In genomic region chr2:172440640-172441005, GRCm38 (mm10) we compare ENCODE assay signal across 8 mouse cellular contexts. TPM values are rescaled to one million over a fixed set of nuclear protein-coding genes. Genes with fewer than 3 reads are reported as not detected.
DNase-seq lines count a peak whose midpoint lies in the region; ATAC-seq lines count a peak whose summit lies in the region.

No protein-coding gene starts in this region.

- peak overlapping the region; percentile 77 for H3K4me3 ChIP-seq in kidney, embryonic 14.5 days (ENCODE audit: low read length)
- H3K4me3 ChIP-seq in brown adipose tissue, adult 24 weeks (ENCODE audit: insufficient read depth, low read depth, low read length), result peak overlapping the region; percentile 93
- peak overlapping the region; percentile 70 for H3K4me3 ChIP-seq in hindbrain, embryonic 13.5 days
- H3K4me3 ChIP-seq in midbrain, embryonic 14.5 days (replicated peaks; ENCODE audit: low read depth, low read length), result peak overlapping the region; percentile 73

- peaks cover under 1% of the 10 kb centered on the region; the same call in 1 of the 2 replicates for H3K36me3 ChIP-seq in kidney, embryonic 14.5 days (ENCODE audit: control insufficient read depth, insufficient read depth, low read length)
- H3K36me3 ChIP-seq in hindbrain, embryonic 13.5 days, result peaks cover 15% of the 10 kb centered on the region
- peaks cover 11% of the 10 kb centered on the region for H3K36me3 ChIP-seq in midbrain, embryonic 14.5 days (ENCODE audit: control insufficient read depth, insufficient read depth, low read length)

- no peaks in the 10 kb centered on the region for H3K27me3 ChIP-seq in kidney, embryonic 14.5 days (ENCODE audit: control insufficient read depth, insufficient read depth, low read length)
- no peaks in the 10 kb centered on the region; the same call in 1 of the 2 replicates for H3K27me3 ChIP-seq in hindbrain, embryonic 13.5 days
- H3K27me3 ChIP-seq in midbrain, embryonic 14.5 days (ENCODE audit: control insufficient read depth, insufficient read depth, low read length), result no peaks in the 10 kb centered on the region

- H3K27ac ChIP-seq in kidney, embryonic 14.5 days (ENCODE audit: low read depth, low read length), result no peak overlapping the region
- H3K27ac ChIP-seq in brown adipose tissue, adult 24 weeks (replicated peaks; ENCODE audit: low read depth, low read length), result peak overlapping the region; percentile 77
- no peak overlapping the region; the same call in none of the 2 replicates for H3K27ac ChIP-seq in hindbrain, embryonic 13.5 days
- 0 out of 2 replicates have a peak overlapping the region, but pooled peaks have one; percentile 20 for H3K27ac ChIP-seq in midbrain, embryonic 14.5 days (replicated peaks; ENCODE audit: low read depth, low read length)

- WGBS in kidney, embryonic 14.5 days, result 1% methylated on average over 21 of the region's 21 CpGs
- WGBS in hindbrain, embryonic 13.5 days, result under 1% methylated on average over 21 of the region's 21 CpGs
- under 1% methylated on average over 21 of the region's 21 CpGs for WGBS in midbrain, embryonic 14.5 days

- intact Hi-C loops in left cerebral cortex, postnatal 36 days (cut with DNase I), result loop anchor here (5.0 kb wide), 1 partner anchor 68 kb away; the partner anchor contains the start of genes Aurka and Cstf1

- peak overlapping the region; percentile 71 for H3K4me2 ChIP-seq in kidney, embryonic 14.5 days (replicated peaks; ENCODE audit: low read depth, low read length)
- peak overlapping the region; percentile 85 for H3K4me2 ChIP-seq in hindbrain, embryonic 13.5 days
- H3K4me2 ChIP-seq in midbrain, embryonic 14.5 days (ENCODE audit: low read length), result peak overlapping the region; percentile 90

- H3K9ac ChIP-seq in kidney, embryonic 14.5 days (ENCODE audit: low read depth, low read length), result peak overlapping the region; percentile 67
- peak overlapping the region; percentile 79 for H3K9ac ChIP-seq in hindbrain, embryonic 13.5 days
- H3K9ac ChIP-seq in midbrain, embryonic 14.5 days (replicated peaks; ENCODE audit: low read length), result peak overlapping the region; percentile 65

- H3K9me3 ChIP-seq in kidney, embryonic 14.5 days (ENCODE audit: control insufficient read depth, low read length), result no peaks in the 10 kb centered on the region
- H3K9me3 ChIP-seq in hindbrain, embryonic 13.5 days, result no peaks in the 10 kb centered on the region
- H3K9me3 ChIP-seq in midbrain, embryonic 14.5 days (ENCODE audit: control insufficient read depth, low read length), result no peaks in the 10 kb centered on the region

- ATAC-seq in kidney, embryonic 14.5 days (ENCODE audit: low FRiP score, low TSS enrichment), result no peak; the same call in 1 of the 2 replicates
- ATAC-seq in hindbrain, embryonic 13.5 days (ENCODE audit: low FRiP score), result peak; percentile 80
- ATAC-seq in midbrain, embryonic 14.5 days (ENCODE audit: low FRiP score, low TSS enrichment), result peak; percentile 68
- no peak for ATAC-seq in inflammation-experienced regulatory T-cells, adult 6 months

- H3K4me1 ChIP-seq in kidney, embryonic 14.5 days (ENCODE audit: control insufficient read depth, insufficient read depth, low read length), result peaks cover 14% of the 10 kb centered on the region; the same call in 1 of the 2 replicates
- peaks cover 12% of the 10 kb centered on the region; the same call in 1 of the 2 replicates for H3K4me1 ChIP-seq in brown adipose tissue, adult 24 weeks (ENCODE audit: control insufficient read depth, insufficient read depth, insufficient read length, low read length)
- H3K4me1 ChIP-seq in hindbrain, embryonic 13.5 days (replicated peaks), result peaks cover 28% of the 10 kb centered on the region
- peaks cover 19% of the 10 kb centered on the region for H3K4me1 ChIP-seq in midbrain, embryonic 14.5 days (ENCODE audit: control insufficient read depth, insufficient read depth, low read length)

- DNase-seq in kidney, postnatal 25 days, result no peak
- no peak for DNase-seq in midbrain, embryonic 14.5 days
- DNase-seq in layer of hippocampus, adult 11-12 months (ENCODE audit: low spot score), result no peak
- no peak for DNase-seq in left cerebral cortex, postnatal 36 days (ENCODE audit: low spot score in 2 of 2)

RNA-seq across cellular contexts. Expression of gene Rtf2, which starts 0.3 kb away (rescaled TPM):
- polyA plus RNA-seq in kidney, embryonic 14.5 days (2014; fragmentation: Nextera tagmentation; extraction: Ambion mirVana), result 64.0 and 74.4 TPM in 2 replicates
- polyA plus RNA-seq in brown adipose tissue, adult 24 weeks (2012; ENCODE audit: insufficient read depth, insufficient read length, missing spikeins), result 91.4 and 101 TPM in 2 replicates
- polyA plus RNA-seq in hindbrain, embryonic 13.5 days (2015; fragmentation: Nextera tagmentation; extraction: Ambion mirVana), result 99.8 and 102 TPM in 2 replicates
- 87.2 and 101 TPM in 2 replicates for polyA plus RNA-seq in midbrain, embryonic 14.5 days (2014; fragmentation: Nextera tagmentation; extraction: Ambion mirVana)
- 100 to 1,000 TPM; 125 to 139 (median 135) TPM for polyA plus RNA-seq in inflammation-experienced regulatory T-cells, adult 6 months (2017; shearing (Covaris generic))
- 10 to 100 TPM; 71.8 to 83.1 TPM for total RNA-seq in left cerebral cortex, postnatal 36 days (2021)

RNA-seq across cellular contexts. Expression of gene Gcnt7, which starts 17.8 kb away (rescaled TPM):
- 0.77 and 1.0 TPM in 2 replicates for polyA plus RNA-seq in kidney, embryonic 14.5 days (2014; fragmentation: Nextera tagmentation; extraction: Ambion mirVana)
- polyA plus RNA-seq in brown adipose tissue, adult 24 weeks (2012; ENCODE audit: insufficient read depth, insufficient read length, missing spikeins), result not detected in 2 replicates
- polyA plus RNA-seq in hindbrain, embryonic 13.5 days (2015; fragmentation: Nextera tagmentation; extraction: Ambion mirVana), result 1.6 and 1.9 TPM in 2 replicates
- polyA plus RNA-seq in midbrain, embryonic 14.5 days (2014; fragmentation: Nextera tagmentation; extraction: Ambion mirVana), result 0.84 and 1.6 TPM in 2 replicates
- 1 to 10 TPM; 3.7 to 5.2 (median 3.8) TPM for polyA plus RNA-seq in inflammation-experienced regulatory T-cells, adult 6 months (2017; shearing (Covaris generic))
- not detected for total RNA-seq in left cerebral cortex, postnatal 36 days (2021)

RNA-seq across cellular contexts. Expression of gene Fam209, which starts 31.7 kb away (rescaled TPM):
- 0.40 TPM in 1 of 2 replicates, not detected in the other for polyA plus RNA-seq in kidney, embryonic 14.5 days (2014; fragmentation: Nextera tagmentation; extraction: Ambion mirVana)
- polyA plus RNA-seq in brown adipose tissue, adult 24 weeks (2012; ENCODE audit: insufficient read depth, insufficient read length, missing spikeins), result not detected in 2 replicates
- 0.40 TPM in 1 of 2 replicates, not detected in the other for polyA plus RNA-seq in hindbrain, embryonic 13.5 days (2015; fragmentation: Nextera tagmentation; extraction: Ambion mirVana)
- 0.55 and 0.76 TPM in 2 replicates for polyA plus RNA-seq in midbrain, embryonic 14.5 days (2014; fragmentation: Nextera tagmentation; extraction: Ambion mirVana)
- 1 to 10 TPM in 2 of 3 experiments, under 1 TPM in 1; 0.83 to 3.0 (median 2.1) TPM for polyA plus RNA-seq in inflammation-experienced regulatory T-cells, adult 6 months (2017; shearing (Covaris generic))
- not detected for total RNA-seq in left cerebral cortex, postnatal 36 days (2021)

RNA-seq across cellular contexts. Expression of gene Cass4, which starts 47.0 kb away (rescaled TPM):
- 0.19 and 0.57 TPM in 2 replicates for polyA plus RNA-seq in kidney, embryonic 14.5 days (2014; fragmentation: Nextera tagmentation; extraction: Ambion mirVana)
- 0.63 and 0.75 TPM in 2 replicates for polyA plus RNA-seq in brown adipose tissue, adult 24 weeks (2012; ENCODE audit: insufficient read depth, insufficient read length, missing spikeins)
- 0.13 and 0.19 TPM in 2 replicates for polyA plus RNA-seq in hindbrain, embryonic 13.5 days (2015; fragmentation: Nextera tagmentation; extraction: Ambion mirVana)
- 0.19 and 0.28 TPM in 2 replicates for polyA plus RNA-seq in midbrain, embryonic 14.5 days (2014; fragmentation: Nextera tagmentation; extraction: Ambion mirVana)
- polyA plus RNA-seq in inflammation-experienced regulatory T-cells, adult 6 months (2017; shearing (Covaris generic)), result 10 to 100 TPM in 2 of 3 experiments, 1 to 10 TPM in 1; 9.0 to 14.1 (median 10.6) TPM
- under 1 TPM; 0.39 to 0.52 TPM for total RNA-seq in left cerebral cortex, postnatal 36 days (2021)

Comparison
In these comparisons a context has a peak if more than half of its experiments do, and no peak if none do; other contexts are left out.
1. ATAC-seq: peak in hindbrain, embryonic 13.5 days (single experiment) and midbrain, embryonic 14.5 days (single experiment); none in kidney, embryonic 14.5 days (single experiment) and inflammation-experienced regulatory T-cells, adult 6 months (single experiment).
2. H3K27ac ChIP-seq: peak in brown adipose tissue, adult 24 weeks (single experiment) and midbrain, embryonic 14.5 days (single experiment); none in kidney, embryonic 14.5 days (single experiment) and hindbrain, embryonic 13.5 days (single experiment).
3. Peak in every context shown above with its lines, with median percentiles within 50 percentile points of each other: H3K4me2 ChIP-seq, H3K4me3 ChIP-seq and H3K9ac ChIP-seq.